Mouse (Mus musculus) erythroblast, embryonic 14.5 days (primary cell): ENCODE measurements around the gene Prpsap1. TPM values are rescaled to one million over a fixed set of nuclear protein-coding genes. Genes with fewer than 3 reads are reported as not detected.
A peak's percentile ranks its signal among the peaks of the same experiment; 100 is the strongest.

Experiments used
- H3K27me3 ChIP-seq: 2 replicates; pipeline ENCODE4 v1.6.1; 2012; ENCODE audit warnings: inconsistent platforms; ENCODE audit not compliant: control insufficient read depth
- H3K36me3 ChIP-seq: 2 replicates; pipeline ENCODE4 v1.6.1; 2012; ENCODE audit warnings: mild to moderate bottlenecking, inconsistent platforms; ENCODE audit not compliant: control insufficient read depth
- H3K4me1 ChIP-seq: 2 replicates; pipeline ENCODE4 v1.6.1; 2012; ENCODE audit warnings: inconsistent platforms; ENCODE audit not compliant: control insufficient read depth
- H3K4me3 ChIP-seq: replicated peaks from 2 replicates; pipeline ENCODE3; 2012; ENCODE audit warnings: moderate library complexity, mild to moderate bottlenecking, inconsistent platforms
- H3K9me3 ChIP-seq: 2 replicates; pipeline ENCODE4 v1.6.1; 2012; ENCODE audit warnings: low read length, inconsistent platforms, mixed read lengths; ENCODE audit not compliant: control insufficient read depth
- GATA1 ChIP-seq: IDR thresholded peaks from 2 replicates; pipeline ENCODE4 v1.6.1; 2012; ENCODE audit warnings: low read length, inconsistent platforms, mixed read lengths
- TAL1 ChIP-seq: IDR thresholded peaks from 3 replicates; pipeline ENCODE4 v1.6.1; 2012; ENCODE audit warnings: low read length, inconsistent platforms, mixed read lengths
- polyA plus RNA-seq: library from polyadenylated mRNA; stranded (reverse); fragments of >175 nt; gene quantifications from 2 replicates; pipeline ENCODE4 v1.2.3, GENCODE M21; 2012

The Prpsap1 gene
- polyA plus RNA-seq, 1 experiment: 1.4 TPM

DNA sequence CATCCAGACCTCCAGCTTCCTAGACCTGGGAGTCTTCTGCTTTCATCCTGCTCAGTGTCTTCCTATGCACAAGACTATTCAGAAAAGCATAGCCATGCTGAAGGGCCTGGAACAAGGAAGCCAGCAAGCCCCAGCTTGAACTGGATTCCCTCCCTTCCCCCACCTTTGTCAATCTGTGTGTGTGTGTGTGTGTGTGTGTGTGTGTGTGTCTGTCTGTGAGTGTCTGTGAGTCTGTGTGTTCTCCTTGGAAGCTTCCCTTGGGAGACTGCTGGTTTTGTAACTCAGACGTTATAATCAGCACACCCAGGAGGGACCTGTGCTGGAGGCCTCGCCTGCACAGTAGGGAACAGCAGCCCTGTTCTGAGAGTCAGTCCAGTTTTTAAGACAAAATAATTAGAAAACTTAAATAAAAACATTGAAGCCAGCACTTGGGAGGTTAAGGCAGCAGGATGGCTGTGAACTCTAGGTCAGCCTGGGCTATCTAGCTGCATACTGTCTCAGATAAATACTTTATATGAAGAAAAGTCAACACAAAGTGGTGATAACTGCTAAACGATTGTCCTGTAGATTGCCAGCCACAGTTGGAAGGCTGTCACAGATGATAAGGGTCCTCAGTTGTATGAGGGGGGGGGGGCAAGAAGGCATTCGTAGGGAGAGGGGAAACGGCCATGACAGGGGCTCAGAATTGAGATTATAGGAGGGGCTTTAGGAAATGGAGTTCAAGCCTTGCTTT is 57.8 kb downstream of the Prpsap1 start:
- TF ChIP-seq GATA1 (no peak), TAL1 (no peak)
- no peaks in the 10 kb centered on the region for H3K27me3 ChIP-seq
- H3K9me3 ChIP-seq: no peaks in the 10 kb centered on the region
- H3K36me3 ChIP-seq: peaks cover 62% of the 10 kb centered on the region
- H3K4me3 ChIP-seq: peak overlapping the region; percentile 87
- H3K4me1 ChIP-seq: peaks cover 70% of the 10 kb centered on the region

DNA sequence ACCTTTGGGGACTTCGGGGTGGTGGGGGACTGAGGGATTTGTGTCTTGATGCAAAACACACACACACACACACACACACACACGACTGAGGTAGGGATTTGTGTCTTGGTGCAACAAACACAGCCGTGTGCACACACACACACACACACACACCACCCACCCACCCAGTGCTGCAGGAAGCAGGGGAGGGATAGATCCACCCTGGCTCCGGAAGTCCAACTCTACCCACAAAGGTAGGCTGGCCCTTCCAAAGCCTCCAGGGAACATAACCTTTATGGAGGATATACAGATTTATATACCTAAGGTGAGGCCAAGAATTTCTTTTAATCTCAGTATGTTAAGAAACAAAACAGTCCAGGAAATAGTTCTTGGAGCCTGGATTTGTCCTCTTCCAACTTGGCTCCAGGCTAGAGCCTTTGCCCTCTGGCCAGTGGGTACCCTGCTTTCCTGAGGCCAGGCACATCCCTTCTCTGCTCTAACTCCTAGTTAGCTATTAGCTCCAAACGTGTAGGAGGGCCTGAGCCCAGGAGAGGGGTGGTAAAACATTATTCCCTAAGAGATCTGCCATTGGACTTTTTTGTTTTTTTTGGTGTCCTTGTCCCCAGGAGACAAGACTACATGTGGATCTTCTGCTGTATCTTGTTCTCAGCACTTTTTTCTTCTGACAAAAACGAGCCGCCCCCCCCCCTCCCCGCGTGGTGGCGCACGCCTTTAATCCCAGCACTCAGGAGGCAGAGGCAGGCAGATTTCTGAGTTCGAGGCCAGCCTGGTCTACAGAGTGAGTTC is 58.8 kb downstream of the Prpsap1 start:
- Histone ChIP-seq H3K36me3 (peaks cover 52% of the 10 kb centered on the region), H3K9me3 (no peaks in the 10 kb centered on the region), H3K27me3 (no peaks in the 10 kb centered on the region), H3K4me1 (peaks cover 72% of the 10 kb centered on the region), H3K4me3 (peak overlapping the region; percentile 87)
- TF ChIP-seq TAL1 (no peak), GATA1 (no peak)

DNA sequence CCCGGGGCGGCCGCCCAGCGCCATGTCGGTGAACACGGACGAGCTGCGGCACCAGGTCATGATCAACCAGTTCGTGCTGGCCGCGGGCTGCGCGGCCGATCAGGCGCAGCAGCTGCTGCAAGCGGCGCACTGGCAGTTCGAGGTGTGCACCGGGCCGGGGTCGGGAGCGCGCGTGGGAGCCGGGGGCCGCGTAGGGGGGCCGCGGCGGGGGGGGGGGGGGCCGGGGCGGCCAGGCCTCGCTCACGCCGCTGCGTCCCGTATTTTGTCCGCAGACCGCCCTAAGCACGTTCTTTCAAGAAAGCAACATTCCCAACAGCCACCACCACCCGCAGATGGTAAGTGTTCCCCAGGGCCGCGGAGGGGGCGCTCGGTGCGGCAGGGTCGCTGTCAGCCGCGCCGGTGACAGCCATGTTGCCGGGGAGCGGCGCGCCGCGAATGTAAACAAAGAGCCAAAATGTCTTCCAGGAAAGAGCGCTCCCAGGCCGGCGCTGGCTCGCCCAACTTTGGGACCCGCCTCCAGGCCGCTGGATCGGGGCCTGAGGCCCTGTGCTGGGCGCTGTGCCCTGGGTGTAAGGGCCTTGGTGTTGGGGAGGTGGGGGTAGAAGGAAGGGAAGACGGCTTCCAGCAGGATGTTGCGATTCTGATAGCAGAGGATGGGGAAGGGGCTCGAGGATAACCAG is 59.6 kb downstream of the Prpsap1 start:
- no peak for TF ChIP-seq TAL1
- no peak for TF ChIP-seq GATA1
- Histone ChIP-seq H3K9me3 (no peaks in the 10 kb centered on the region), H3K4me3 (peak overlapping the region; percentile 87), H3K36me3 (peaks cover 44% of the 10 kb centered on the region), H3K27me3 (no peaks in the 10 kb centered on the region), H3K4me1 (peaks cover 73% of the 10 kb centered on the region)

DNA sequence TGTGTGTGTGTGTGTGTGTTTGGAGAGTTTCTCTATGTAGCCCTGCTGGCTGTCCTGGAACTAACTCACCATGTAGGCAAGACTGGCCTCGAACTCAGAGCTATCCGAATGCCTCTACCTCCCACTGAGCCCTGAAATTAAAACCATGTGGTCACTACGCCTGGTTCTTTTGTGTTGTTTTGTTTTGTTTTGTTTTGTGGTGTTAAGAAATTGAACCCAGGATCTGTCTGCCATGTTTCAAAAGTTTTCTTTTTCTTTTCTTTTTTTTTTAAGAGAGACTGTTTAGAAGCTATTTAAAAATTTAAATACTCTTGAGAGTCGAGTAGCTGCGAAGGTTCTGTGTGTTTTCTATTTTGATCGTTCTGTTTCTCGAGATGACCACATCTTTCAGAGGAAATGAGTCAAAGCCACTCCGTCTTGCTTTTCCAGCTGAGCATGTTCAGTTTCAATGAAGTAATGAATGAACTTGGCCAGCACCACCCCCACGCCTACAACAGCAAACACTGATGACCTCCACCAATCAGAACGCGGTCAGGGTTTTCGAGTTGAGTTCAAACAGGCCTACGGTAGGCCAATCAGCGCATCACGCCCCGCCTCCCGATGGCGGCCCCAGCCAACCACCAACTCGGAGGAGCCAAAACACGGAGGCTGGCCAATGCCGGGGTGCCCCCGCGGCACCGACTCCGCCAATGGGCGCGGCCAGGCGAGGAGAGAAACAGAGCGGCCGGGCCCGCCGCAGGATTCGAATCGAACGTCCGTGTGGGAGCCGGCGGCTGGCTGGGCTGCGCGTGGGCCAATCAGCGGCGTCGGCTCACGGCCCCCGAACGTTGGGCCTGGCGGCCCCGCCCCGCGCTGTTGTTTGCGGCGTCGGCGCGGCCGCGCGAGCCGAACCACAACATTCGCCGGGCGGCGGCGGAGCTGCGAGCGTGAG is 60.4 kb downstream of the Prpsap1 start, which contains the start of gene Ubald2:
TSS of gene Ubald2 (plus strand) at position 739 of the 931 bp plus-strand sequence.
- Histone ChIP-seq H3K9me3 (no peaks in the 10 kb centered on the region), H3K27me3 (no peaks in the 10 kb centered on the region), H3K4me1 (peaks cover 77% of the 10 kb centered on the region), H3K36me3 (peaks cover 37% of the 10 kb centered on the region), H3K4me3 (peak within 1 kb of the TSS; percentile 87)
- no peak for TF ChIP-seq GATA1
- TF ChIP-seq TAL1: no peak

DNA sequence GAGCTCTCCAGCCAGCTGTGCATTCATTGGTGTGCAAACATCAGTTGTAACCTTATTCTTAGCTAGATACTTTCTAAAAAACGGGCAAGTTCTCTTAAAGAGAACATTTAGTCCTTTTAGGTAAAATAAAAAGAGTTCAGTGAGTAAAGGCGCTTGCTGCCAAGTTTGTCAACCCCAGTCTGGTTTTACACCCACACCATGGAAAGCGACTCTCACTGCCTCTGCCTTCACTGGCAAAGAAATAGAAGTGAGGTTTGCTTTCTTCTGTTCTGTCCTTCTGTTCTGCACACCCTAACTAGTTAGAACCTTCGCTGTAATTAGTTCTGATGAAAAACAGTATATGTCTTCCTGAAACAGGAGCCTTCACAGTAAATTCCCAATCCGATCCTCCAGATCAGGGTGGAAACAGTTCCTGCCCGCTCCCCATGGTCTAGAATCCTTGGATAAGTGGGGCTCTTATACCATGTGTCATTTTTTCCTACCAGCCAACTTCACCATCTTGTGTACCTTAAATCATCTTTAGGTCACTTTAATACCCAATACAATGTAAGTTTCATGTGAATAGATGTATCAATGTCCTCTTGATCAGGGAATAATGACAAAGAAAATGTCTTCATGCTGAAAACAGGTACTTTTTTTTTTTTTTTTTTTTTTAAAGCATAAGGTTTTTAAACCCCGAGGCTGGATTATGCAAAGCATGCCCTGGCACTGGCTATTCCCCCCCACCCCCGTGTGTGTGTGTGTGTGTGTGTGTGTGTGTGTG is 61.2 kb downstream of the Prpsap1 start:
- Histone ChIP-seq H3K27me3 (no peaks in the 10 kb centered on the region), H3K36me3 (peaks cover 33% of the 10 kb centered on the region), H3K9me3 (no peaks in the 10 kb centered on the region), H3K4me3 (peak overlapping the region; percentile 87), H3K4me1 (peaks cover 82% of the 10 kb centered on the region)
- no peak for TF ChIP-seq TAL1
- no peak for TF ChIP-seq GATA1

DNA sequence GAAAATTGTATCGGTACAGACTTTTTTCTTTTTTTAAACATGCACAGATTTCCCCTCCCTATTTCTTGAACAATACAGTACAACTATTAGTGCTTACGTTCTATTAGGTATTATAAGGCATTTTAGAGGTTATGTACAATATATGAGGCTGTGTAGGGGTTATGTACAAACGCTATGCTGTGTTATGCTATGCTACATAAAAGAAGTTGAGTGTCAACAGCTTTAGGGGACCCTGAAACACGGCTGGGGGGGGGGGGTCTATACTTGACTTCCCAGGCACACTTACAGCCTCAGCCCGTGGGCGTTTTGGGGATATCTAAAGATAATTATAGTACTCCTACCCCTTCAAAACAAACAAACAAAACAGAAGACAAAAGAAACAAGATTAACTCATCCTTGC is 61.9 kb downstream of the Prpsap1 start:
- peaks cover 76% of the 10 kb centered on the region for H3K4me1 ChIP-seq

DNA sequence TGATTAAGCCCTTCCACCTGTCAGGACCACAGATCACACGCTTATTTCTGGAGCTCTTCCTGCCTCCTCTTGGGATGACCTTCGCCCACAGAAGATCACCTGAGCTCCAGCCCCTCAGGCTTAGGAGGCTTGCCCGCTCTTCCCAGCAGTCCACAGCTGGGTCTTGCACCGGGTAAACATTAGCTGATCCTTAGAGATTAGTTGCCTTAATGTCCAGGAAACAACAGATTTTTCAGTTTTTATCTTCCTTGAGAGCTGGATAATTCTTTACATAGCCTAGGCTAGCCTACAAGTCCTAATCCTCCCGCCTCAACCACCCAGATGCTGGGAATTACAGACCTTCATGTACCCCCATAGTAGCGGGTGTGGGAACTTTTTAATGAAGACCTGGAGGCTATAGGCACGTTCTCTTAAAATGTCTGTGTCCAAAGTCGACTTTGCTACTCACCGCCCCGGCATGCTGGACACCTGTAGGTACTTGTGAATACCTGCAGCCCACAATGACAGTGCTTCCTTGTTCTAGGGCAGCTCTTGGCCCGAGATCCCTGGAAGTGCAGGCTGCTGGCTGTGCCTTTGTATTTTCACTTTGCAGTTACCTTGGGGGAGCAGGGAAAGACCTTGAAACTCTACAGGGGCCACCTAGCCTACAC is 62.4 kb downstream of the Prpsap1 start:
- peak overlapping the region; percentile 54 for H3K4me3 ChIP-seq
- peaks cover 21% of the 10 kb centered on the region for H3K36me3 ChIP-seq
- peaks cover 70% of the 10 kb centered on the region for H3K4me1 ChIP-seq
- no peaks in the 10 kb centered on the region for H3K9me3 ChIP-seq
- H3K27me3 ChIP-seq: no peaks in the 10 kb centered on the region
- TF ChIP-seq TAL1 (no peak), GATA1 (no peak)

More for the DNA sequence above, 61.9 kb downstream of the Prpsap1 start:
- Histone ChIP-seq H3K9me3 (no peaks in the 10 kb centered on the region), H3K4me3 (no peak overlapping the region), H3K36me3 (peaks cover 26% of the 10 kb centered on the region), H3K27me3 (no peaks in the 10 kb centered on the region)
- TF ChIP-seq GATA1: no peak
- TF ChIP-seq TAL1: no peak
